Mouse (Mus musculus) forebrain, embryonic 11.5 days (tissue): ENCODE measurements at regions not wholly inside any gene's neighbourhood (a gene's known extent, or its start where the extent isn't known, plus 50 kb on each side); places are given as distances from the start of the nearest gene placed in this dataset.

Source experiments
- ATAC-seq: fragments of 200-750 bp; cut with Nextera tagmentation; replicated peaks from 2 replicates; pipeline ENCODE4 v1.8.0; 2017; ENCODE audit warnings: moderate TSS enrichment; ENCODE audit not compliant: low FRiP score
- DNase-seq: peaks from one replicate; pipeline ENCODE4 v3.0.0-alpha.2; 2017; ENCODE audit warnings: low spot score
- H3K27ac ChIP-seq: fragments of 300-500 bp; sonication (generic); 2 replicates; pipeline ENCODE4 v1.5.1; 2014; ENCODE audit warnings: low read depth, low read length
- H3K27me3 ChIP-seq: fragments of 300-500 bp; sonication (generic); 2 replicates; pipeline ENCODE4 v1.6.1; 2014; ENCODE audit warnings: mild to moderate bottlenecking, low read length, mixed read lengths; ENCODE audit not compliant: control insufficient read depth, insufficient read depth
- H3K36me3 ChIP-seq: fragments of 300-500 bp; sonication (generic); 2 replicates; pipeline ENCODE4 v1.6.1; 2014; ENCODE audit warnings: mild to moderate bottlenecking, low read length, moderate library complexity, mixed read lengths; ENCODE audit not compliant: control insufficient read depth, insufficient read depth
- H3K4me1 ChIP-seq: fragments of 300-500 bp; sonication (generic); replicated peaks from 2 replicates; pipeline ENCODE4 v1.6.1; 2014; ENCODE audit warnings: low read length, mixed read lengths; ENCODE audit not compliant: control insufficient read depth, insufficient read depth
- H3K4me2 ChIP-seq: fragments of 300-500 bp; sonication (generic); 2 replicates; pipeline ENCODE4 v1.6.1; 2014; ENCODE audit warnings: low read depth, mild to moderate bottlenecking, low read length, moderate library complexity, mixed read lengths; ENCODE audit not compliant: severe bottlenecking
- H3K4me3 ChIP-seq: fragments of 300-500 bp; sonication (generic); 2 replicates; pipeline ENCODE4 v1.5.1; 2014; ENCODE audit warnings: low read depth, low read length
- H3K9ac ChIP-seq: fragments of 300-500 bp; sonication (generic); 2 replicates; pipeline ENCODE4 v1.6.1; 2014; ENCODE audit warnings: low read length
- H3K9me3 ChIP-seq: fragments of 300-500 bp; sonication (generic); 2 replicates; pipeline ENCODE4 v1.6.1; 2016; ENCODE audit warnings: low read length, mixed read lengths; ENCODE audit not compliant: control insufficient read depth
- WGBS: fragments of 180-500 bp; shearing (Covaris S2); extraction: QIAGEN DNeasy Blood & Tissue Kit; methylation state at CpG from one replicate; pipeline ENCODE4 v1.1.7; 2014; 5-methylcytosine and 5-hydroxymethylcytosine counted together

- no peak for ATAC-seq
- 85% methylated on average over 15 of the region's 15 CpGs for WGBS
- no peak overlapping the region for H3K9ac ChIP-seq
- no peaks in the 10 kb centered on the region for H3K36me3 ChIP-seq
- no peak overlapping the region for H3K4me3 ChIP-seq
- no peak overlapping the region for H3K4me2 ChIP-seq
- peaks cover 12% of the 10 kb centered on the region for H3K27me3 ChIP-seq
- H3K27ac ChIP-seq, result no peak overlapping the region
- no peak for DNase-seq
- H3K9me3 ChIP-seq, result no peaks in the 10 kb centered on the region
- H3K4me1 ChIP-seq, result peaks cover 8% of the 10 kb centered on the region; the same call in 1 of the 2 replicates
Observed at GRCm38 (mm10) chr2:180390216-180390996, 55.9 kb upstream of the Gata5 start.

GRCm38 (mm10) chr2:180389486-180389885 lies 55.0 kb upstream of the Gata5 start:
- peaks cover 19% of the 10 kb centered on the region for H3K27me3 ChIP-seq
- no peak for DNase-seq
- no peak overlapping the region for H3K9ac ChIP-seq
- H3K4me3 ChIP-seq, result no peak overlapping the region
- no peak overlapping the region for H3K27ac ChIP-seq
- no peaks in the 10 kb centered on the region for H3K36me3 ChIP-seq
- peaks cover 9% of the 10 kb centered on the region; the same call in 1 of the 2 replicates for H3K4me1 ChIP-seq
- no peak for ATAC-seq
- no peak overlapping the region for H3K4me2 ChIP-seq
- 25% methylated on average over 2 of the region's 2 CpGs for WGBS
- no peaks in the 10 kb centered on the region for H3K9me3 ChIP-seq

- 52% methylated on average over 12 of the region's 12 CpGs for WGBS
- no peaks in the 10 kb centered on the region for H3K9me3 ChIP-seq
- peaks cover 9% of the 10 kb centered on the region; the same call in 1 of the 2 replicates for H3K4me1 ChIP-seq
- no peak overlapping the region for H3K4me2 ChIP-seq
- H3K27ac ChIP-seq, result no peak overlapping the region
- H3K27me3 ChIP-seq, result peaks cover 21% of the 10 kb centered on the region
- H3K4me3 ChIP-seq, result no peak overlapping the region
- no peak for ATAC-seq
- no peak for DNase-seq
- H3K9ac ChIP-seq, result no peak overlapping the region
- no peaks in the 10 kb centered on the region for H3K36me3 ChIP-seq
Observed at GRCm38 (mm10) chr2:180389013-180389412, 54.5 kb upstream of the Gata5 start.

GRCm38 (mm10) chr2:180388122-180388521 lies 53.6 kb upstream of the Gata5 start:
- Histone ChIP-seq H3K9ac (no peak overlapping the region), H3K9me3 (no peaks in the 10 kb centered on the region), H3K27ac (no peak overlapping the region), H3K4me2 (no peak overlapping the region), H3K4me1 (peaks cover 9% of the 10 kb centered on the region; the same call in 1 of the 2 replicates), H3K27me3 (peaks cover 21% of the 10 kb centered on the region), H3K36me3 (no peaks in the 10 kb centered on the region), H3K4me3 (no peak overlapping the region)
- WGBS, result 72% methylated on average over 5 of the region's 5 CpGs
- DNase-seq (no peak), ATAC-seq (no peak)

- H3K4me3 ChIP-seq, result no peak overlapping the region
- ATAC-seq, result no peak
- H3K27ac ChIP-seq, result no peak overlapping the region
- no peaks in the 10 kb centered on the region for H3K36me3 ChIP-seq
- H3K4me1 ChIP-seq, result peaks cover 9% of the 10 kb centered on the region; the same call in 1 of the 2 replicates
- DNase-seq, result no peak
- no peak overlapping the region for H3K9ac ChIP-seq
- H3K27me3 ChIP-seq, result peaks cover 21% of the 10 kb centered on the region
- H3K4me2 ChIP-seq, result no peak overlapping the region
- H3K9me3 ChIP-seq, result no peaks in the 10 kb centered on the region
- 37% methylated on average over 2 of the region's 2 CpGs for WGBS
Observed at GRCm38 (mm10) chr2:180387305-180387704, 52.8 kb upstream of the Gata5 start.

GRCm38 (mm10) chr2:180385967-180386688 lies 51.6 kb upstream of the Gata5 start:
- Histone ChIP-seq H3K4me2 (peak overlapping the region; percentile 88), H3K9ac (peak overlapping the region; percentile 39; the same call in 1 of the 2 replicates), H3K4me1 (peaks cover 9% of the 10 kb centered on the region; the same call in 1 of the 2 replicates), H3K9me3 (no peaks in the 10 kb centered on the region), H3K4me3 (peak overlapping the region; percentile 38), H3K27me3 (peaks cover 21% of the 10 kb centered on the region), H3K36me3 (no peaks in the 10 kb centered on the region), H3K27ac (no peak overlapping the region)
- ATAC-seq (peak; percentile 24; the same call in 1 of the 2 replicates), DNase-seq (peak; percentile 69)
- WGBS, result under 1% methylated on average over 35 of the region's 35 CpGs

GRCm38 (mm10) chr2:180385231-180385895 lies 50.9 kb upstream of the Gata5 start:
- Histone ChIP-seq H3K4me1 (peaks cover 9% of the 10 kb centered on the region; the same call in 1 of the 2 replicates), H3K9ac (peak overlapping the region; percentile 39; the same call in 1 of the 2 replicates), H3K4me3 (peak overlapping the region; percentile 38; the same call in 1 of the 2 replicates), H3K4me2 (peak overlapping the region; percentile 88), H3K9me3 (no peaks in the 10 kb centered on the region), H3K36me3 (no peaks in the 10 kb centered on the region), H3K27me3 (peaks cover 21% of the 10 kb centered on the region), H3K27ac (no peak overlapping the region)
- ATAC-seq (peak; percentile 30), DNase-seq (peak; percentile 67)
- WGBS, result 2% methylated on average over 25 of the region's 26 CpGs
